Mouse (Mus musculus) retina, adult 2 months (tissue): ENCODE measurements around the gene Ssx9.
A peak's percentile ranks its signal among the peaks of the same experiment; 100 is the strongest.
"Not testable (repeated sequence)": the region's sequence is repeated elsewhere in the genome, so short reads cannot be mapped to it uniquely, and the experiment has no call there.

Source experiments
- DNase-seq: peaks from one replicate; pipeline ENCODE4 v3.0.0-alpha.2; 2012; ENCODE audit warnings: low read depth, low spot score

The Ssx9 gene

DNA sequence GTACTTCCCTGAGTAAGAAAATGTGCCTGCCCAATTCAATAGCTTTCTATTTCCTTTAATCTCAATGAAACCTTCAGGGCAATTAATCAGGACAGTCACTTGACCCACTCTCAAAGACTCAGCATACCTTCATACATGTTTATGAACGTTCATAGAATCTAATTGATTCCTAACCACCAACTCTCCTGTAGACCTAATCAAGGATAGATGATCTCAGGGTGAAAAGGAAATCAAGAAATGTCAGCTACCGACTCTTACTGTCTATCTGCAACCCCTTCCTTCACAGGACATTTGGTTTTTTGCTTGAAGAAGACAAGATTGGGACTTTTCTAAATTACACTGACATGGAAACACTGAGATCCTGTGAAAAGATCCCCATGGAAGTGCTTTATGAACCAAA lies at the start of gene Ssx9:
Gene Ssx9 (plus strand): TSS at position 301 of the 400 bp plus-strand sequence.
- DNase-seq = not testable (repeated sequence)

DNA sequence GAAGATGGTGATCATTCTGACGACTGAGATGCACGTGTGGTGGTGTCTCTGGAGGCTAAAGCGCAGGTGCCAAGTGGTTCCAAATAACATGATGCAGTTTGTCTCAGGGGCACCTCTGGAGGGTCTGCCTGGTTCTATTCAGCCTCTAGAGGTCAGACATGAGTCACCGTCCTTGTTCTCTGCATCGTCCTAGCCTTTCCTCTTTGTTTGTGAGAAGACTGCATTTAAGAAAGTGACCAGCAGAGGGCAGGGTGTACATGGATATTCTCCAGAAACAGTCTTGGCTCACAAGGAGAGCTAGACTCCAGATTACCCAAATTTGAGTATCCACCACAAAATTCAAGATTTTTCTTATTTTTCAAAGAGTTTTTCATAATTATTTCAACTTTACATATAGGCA lies 15.3 kb upstream of the Ssx9 start:
- peak; percentile 13 for DNase-seq

DNA sequence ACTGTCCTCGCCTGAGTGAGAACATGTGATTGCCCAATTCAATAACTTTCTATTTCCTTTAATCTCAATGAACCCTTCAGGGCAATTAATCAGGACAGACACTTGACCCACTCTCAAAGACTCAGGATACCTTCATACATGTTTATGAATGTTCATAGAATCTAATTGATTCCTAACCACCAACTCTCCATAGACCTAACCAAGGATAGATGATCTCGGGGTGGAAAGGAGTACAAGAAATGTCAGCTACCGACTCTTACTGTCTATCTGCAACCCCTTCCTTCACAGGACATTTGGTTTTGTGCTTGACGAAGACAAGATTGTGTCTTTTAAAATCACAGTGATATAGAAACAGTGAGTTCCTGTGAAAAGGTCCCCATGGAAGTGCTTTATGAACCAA lies 55.2 kb downstream of the Ssx9 start, which contains the start of gene Ssxb5:
Gene Ssxb5 (plus strand): TSS at position 301 of the 400 bp plus-strand sequence.
- not testable (repeated sequence) for DNase-seq
